Mouse (Mus musculus) CH12.LX (cell line): ENCODE results near the gene Gstm6. TPM values are rescaled to one million over a fixed set of nuclear protein-coding genes. Genes with fewer than 3 reads are reported as not detected.
"Not testable (repeated sequence)": the region's sequence is repeated elsewhere in the genome, so short reads cannot be mapped to it uniquely, and the experiment has no call there.

Source experiments
- DNase-seq: peaks from one replicate; pipeline ENCODE4 v3.0.0-alpha.2; 2013; ENCODE audit errors: extremely low read depth
- H3K27ac ChIP-seq: 2 replicates; pipeline ENCODE4 v1.5.1; 2012; ENCODE audit warnings: low read depth, mild to moderate bottlenecking, control low read depth, moderate library complexity; ENCODE audit not compliant: insufficient read depth
- H3K27me3 ChIP-seq: replicated peaks from 2 replicates; pipeline ENCODE3; 2012; ENCODE audit warnings: inconsistent platforms
- H3K36me3 ChIP-seq, 2 experiments: replicated peaks in 1 of 2; 2 replicates each; pipeline versions ENCODE3 to v1.6.1; 2012; ENCODE audit warnings: inconsistent platforms in 1 of 2, low read length in 1 of 2, mild to moderate bottlenecking in 1 of 2, mixed read lengths in 1 of 2, moderate library complexity in 1 of 2; ENCODE audit not compliant: control insufficient read depth in 1 of 2, insufficient read depth in 1 of 2
- H3K4me1 ChIP-seq, 2 experiments: 2 replicates each; pipeline ENCODE4 v1.6.1; 2012; ENCODE audit warnings: inconsistent platforms in 1 of 2, moderate library complexity in 1 of 2; ENCODE audit not compliant: insufficient read depth in 2 of 2, control insufficient read depth in 1 of 2
- H3K4me2 ChIP-seq: 2 replicates; pipeline ENCODE4 v1.6.1; 2012; ENCODE audit warnings: low read depth, mild to moderate bottlenecking, control low read depth; ENCODE audit not compliant: poor library complexity, insufficient read depth, severe bottlenecking
- H3K4me3 ChIP-seq, 3 experiments: fragments of 150-350 bp in 1 of 3; sonication (generic) in 1 of 3; replicated peaks in 1 of 3; 2 replicates each; pipeline versions ENCODE3 to v1.5.1; 2011 to 2012; ENCODE audit warnings: low read depth in 2 of 3, low read length in 2 of 3, mild to moderate bottlenecking in 2 of 3, moderate library complexity in 2 of 3, control low read depth in 1 of 3, improper control_type of control experiment in 1 of 3, inconsistent platforms in 1 of 3, mixed read lengths in 1 of 3; ENCODE audit not compliant: poor library complexity in 1 of 3
- H3K79me2 ChIP-seq: replicated peaks from 2 replicates; pipeline ENCODE4 v1.6.1; 2012; ENCODE audit warnings: mild to moderate bottlenecking, moderate library complexity; ENCODE audit not compliant: control insufficient read depth, poor library complexity, insufficient read depth, severe bottlenecking; ENCODE audit errors: extremely low read depth
- H3K9ac ChIP-seq: 2 replicates; pipeline ENCODE4 v1.6.1; 2012; ENCODE audit warnings: low read depth, mild to moderate bottlenecking, control low read depth, moderate library complexity; ENCODE audit not compliant: insufficient read depth
- H3K9me3 ChIP-seq: replicated peaks from 2 replicates; pipeline ENCODE3; 2012; ENCODE audit warnings: low read length, inconsistent platforms, mixed read lengths
- BHLHE40 ChIP-seq: IDR thresholded peaks from 2 replicates; pipeline ENCODE4 v1.6.1; 2011; ENCODE audit warnings: mild to moderate bottlenecking, low read depth, low read length, improper control_type of control experiment
- CHD1 ChIP-seq: IDR thresholded peaks from 2 replicates; pipeline ENCODE4 v1.6.1; 2012; ENCODE audit warnings: low read depth, low read length, improper control_type of control experiment, inconsistent platforms
- CHD2 ChIP-seq: IDR thresholded peaks from 2 replicates; pipeline ENCODE4 v1.6.1; 2011; ENCODE audit warnings: low read length, improper control_type of control experiment
- CTCF ChIP-seq, 2 experiments: IDR thresholded peaks in 1 of 2; conservative IDR thresholded peaks in 1 of 2; 2 replicates each; pipeline ENCODE4 v1.5.1; 2011 to 2012; ENCODE audit warnings: low read depth in 2 of 2, low read length in 2 of 2, improper control_type of control experiment in 1 of 2, inconsistent platforms in 1 of 2, mild to moderate bottlenecking in 1 of 2, moderate library complexity in 1 of 2
- E2F4 ChIP-seq: IDR thresholded peaks from 2 replicates; pipeline ENCODE4 v1.6.1; 2011; ENCODE audit warnings: low read depth, low read length, improper control_type of control experiment; ENCODE audit not compliant: insufficient replicate concordance
- ELF1 ChIP-seq: IDR thresholded peaks from 2 replicates; pipeline ENCODE4 v1.6.1; 2014; ENCODE audit warnings: low read depth, mild to moderate bottlenecking, inconsistent platforms, low read length, improper control_type of control experiment
- ETS1 ChIP-seq: conservative IDR thresholded peaks from 2 replicates; pipeline ENCODE4 v1.6.1; 2012; ENCODE audit warnings: low read depth, mild to moderate bottlenecking, inconsistent platforms, low read length, improper control_type of control experiment, moderate library complexity
- GABPA ChIP-seq: IDR thresholded peaks from 2 replicates; pipeline ENCODE4 v1.6.1; 2012; ENCODE audit warnings: low read depth, low read length, improper control_type of control experiment, inconsistent platforms; ENCODE audit not compliant: insufficient replicate concordance
- HCFC1 ChIP-seq: IDR thresholded peaks from 2 replicates; pipeline ENCODE4 v1.6.1; 2012; ENCODE audit warnings: low read depth, mild to moderate bottlenecking, inconsistent platforms, low read length, improper control_type of control experiment
- JUN ChIP-seq: IDR thresholded peaks from 2 replicates; pipeline ENCODE4 v1.6.1; 2011; ENCODE audit warnings: low read depth, mild to moderate bottlenecking, low read length, improper control_type of control experiment, moderate library complexity; ENCODE audit not compliant: insufficient read depth
- MAX ChIP-seq: IDR thresholded peaks from 2 replicates; pipeline ENCODE4 v1.6.1; 2011; ENCODE audit warnings: low read length, improper control_type of control experiment
- MAZ ChIP-seq: IDR thresholded peaks from 2 replicates; pipeline ENCODE4 v1.6.1; 2012; ENCODE audit warnings: low read depth, mild to moderate bottlenecking, inconsistent platforms, low read length, improper control_type of control experiment, moderate library complexity
- MEF2A ChIP-seq: IDR thresholded peaks from 2 replicates; pipeline ENCODE4 v1.6.1; 2014; ENCODE audit warnings: low read depth, mild to moderate bottlenecking, inconsistent platforms, low read length, improper control_type of control experiment, borderline replicate concordance
- MYC ChIP-seq: IDR thresholded peaks from 2 replicates; pipeline ENCODE4 v1.6.1; 2011; ENCODE audit warnings: low read depth, mild to moderate bottlenecking, improper control_type of control experiment, low read length
- NRF1 ChIP-seq: IDR thresholded peaks from 2 replicates; pipeline ENCODE4 v1.6.1; 2014; ENCODE audit warnings: low read depth, mild to moderate bottlenecking, inconsistent platforms, low read length, improper control_type of control experiment, moderate library complexity
- PAX5 ChIP-seq: IDR thresholded peaks from 2 replicates; pipeline ENCODE4 v1.6.1; 2012; ENCODE audit warnings: low read length, inconsistent platforms, mixed read lengths
- POLR2A ChIP-seq: IDR thresholded peaks from 2 replicates; pipeline ENCODE4 v1.6.1; 2011; ENCODE audit warnings: low read depth, mild to moderate bottlenecking, improper control_type of control experiment, low read length
- RAD21 ChIP-seq: IDR thresholded peaks from 2 replicates; pipeline ENCODE4 v1.6.1; 2011; ENCODE audit warnings: low read depth, mild to moderate bottlenecking, low read length, improper control_type of control experiment, moderate library complexity
- SMC3 ChIP-seq: IDR thresholded peaks from 2 replicates; pipeline ENCODE4 v1.6.1; 2011; ENCODE audit warnings: low read depth, low read length, improper control_type of control experiment
- TCF12 ChIP-seq: IDR thresholded peaks from 2 replicates; pipeline ENCODE4 v1.6.1; 2014; ENCODE audit warnings: low read depth, mild to moderate bottlenecking, inconsistent platforms, low read length, improper control_type of control experiment
- UBTF ChIP-seq: IDR thresholded peaks from 2 replicates; pipeline ENCODE4 v1.6.1; 2012; ENCODE audit warnings: low read depth, mild to moderate bottlenecking, inconsistent platforms, low read length, improper control_type of control experiment, moderate library complexity
- USF2 ChIP-seq: conservative IDR thresholded peaks from 2 replicates; pipeline ENCODE4 v1.6.1; 2011; ENCODE audit warnings: low read depth, low read length, improper control_type of control experiment
- ZC3H11A ChIP-seq: IDR thresholded peaks from 2 replicates; pipeline ENCODE4 v1.6.1; 2012; ENCODE audit warnings: low read depth, mild to moderate bottlenecking, inconsistent platforms, low read length, improper control_type of control experiment
- ZMIZ1 ChIP-seq: IDR thresholded peaks from 2 replicates; pipeline ENCODE4 v1.6.1; 2012; ENCODE audit warnings: low read depth, mild to moderate bottlenecking, inconsistent platforms, low read length, improper control_type of control experiment
- dilution Hi-C: fragments of 300-500 bp; cut with MboI; formaldehyde crosslinking; loops from 2 replicates; pipeline ENCODE4 v1.14.3; 2020; ENCODE audit warnings: low sequenced_read_pairs; ENCODE audit not compliant: extremely low pct_unique_long_range_greater_than_20kb, extremely low pct_ligation_motif_present
- in situ Hi-C: fragments of 300-500 bp; cut with MboI; formaldehyde crosslinking; loops from 3 replicates; pipeline ENCODE4 v1.14.3; 2019; ENCODE audit warnings: low sequenced_read_pairs, low pct_ligation_motif_present, low pct_unique_long_range_greater_than_20kb, mixed read lengths
- polyA plus RNA-seq: library from polyadenylated mRNA; unstranded; fragments of >175 nt; gene quantifications from 2 replicates; pipeline ENCODE4 v1.2.1, GENCODE M21; 2012; ENCODE audit warnings: low read depth; ENCODE audit not compliant: insufficient read length
- total RNA-seq, 2 experiments: library from RNA; depleted of rRNA; stranded (reverse); fragments of 300-350 nt in 1 of 2; fragments of >200 nt in 1 of 2; gene quantifications; 2 replicates each; pipeline ENCODE4 v1.2.3; 2012 to 2014

Gene Gstm6
- total RNA-seq (2012; rRNA removed) (0.17 TPM in 1 of 2 replicates, not detected in the other), total RNA-seq (2014; rRNA removed) (0.35 TPM in 1 of 2 replicates, not detected in the other), polyA plus RNA-seq (0.44 TPM in 1 of 2 replicates, not detected in the other)

DNA sequence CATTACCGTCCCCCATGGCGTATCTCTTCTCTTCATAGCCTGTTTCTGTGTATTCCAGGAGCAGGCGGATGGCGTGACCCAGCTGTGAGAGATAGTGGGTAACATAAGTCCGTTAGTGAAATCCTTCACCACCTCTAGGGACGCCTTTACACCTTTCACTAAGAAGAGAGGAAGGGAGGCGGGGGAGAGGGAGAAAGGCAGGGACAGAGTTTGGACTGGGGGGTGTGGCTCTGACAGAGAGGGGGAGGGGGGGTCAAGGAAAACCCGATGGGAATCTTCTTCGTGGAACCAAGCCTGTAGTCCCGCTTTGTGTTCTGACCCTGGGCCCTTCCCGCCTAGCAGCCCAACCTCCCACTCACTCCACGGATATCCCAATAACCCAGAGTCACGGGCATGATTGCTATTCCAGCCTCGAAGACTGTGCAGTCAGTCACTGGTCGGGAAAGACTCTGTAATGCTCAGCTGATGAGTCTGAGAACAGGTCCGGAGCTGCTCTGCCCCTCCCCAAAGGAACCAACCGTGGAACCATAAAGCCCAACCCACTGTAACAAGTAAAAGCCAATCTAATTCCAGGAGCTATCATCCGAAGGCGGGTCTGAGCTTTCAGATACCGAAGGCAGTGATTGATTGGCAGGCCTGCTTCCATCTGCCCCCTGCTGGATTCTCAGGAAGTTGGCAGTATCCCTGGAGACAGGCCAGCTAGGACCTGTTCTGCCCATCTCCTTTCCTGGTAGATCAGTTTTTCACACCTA lies at the start of gene Gstm6:
Gene Gstm6, minus strand, starts transcription at position 511 of the 752 bp plus-strand sequence.
- no peak within 1 kb of the TSS for H3K4me2 ChIP-seq
- H3K79me2 ChIP-seq = no peaks in the 10 kb centered on the region
- in situ Hi-C loops (loop anchor here (5.0 kb wide), 1 partner anchor 124 kb away; no protein-coding TSS in a partner anchor), dilution Hi-C loops (no loop called here)
- no peak within 1 kb of the TSS for H3K27ac ChIP-seq
- peaks cover 3% of the 10 kb centered on the region for H3K9me3 ChIP-seq
- peaks cover 8 to 17% of the 10 kb centered on the region in 2 experiments for H3K4me1 ChIP-seq
- H3K4me3 ChIP-seq = no peak within 1 kb of the TSS
- no peak for DNase-seq
- peaks cover 2% of the 10 kb centered on the region for H3K27me3 ChIP-seq
- no peak within 1 kb of the TSS for H3K9ac ChIP-seq
- TF ChIP-seq PAX5 (no peak), GABPA (no peak), RAD21 (no peak), ELF1 (no peak), CHD2 (no peak), NRF1 (no peak), MAX (no peak), TCF12 (no peak), HCFC1 (no peak), ETS1 (no peak), SMC3 (no peak), ZMIZ1 (no peak), USF2 (no peak), CTCF (conservative IDR thresholded peaks at IDR 0.05 in 1 of 2, IDR thresholded peaks at IDR 0.05 in 1 of 2; ENCODE audit: low read depth in 2 of 2, low read length in 2 of 2) (no peak), JUN (no peak), UBTF (no peak), ZC3H11A (no peak), MYC (no peak), POLR2A (no peak)
- no peaks in the 10 kb centered on the region for H3K36me3 ChIP-seq

DNA sequence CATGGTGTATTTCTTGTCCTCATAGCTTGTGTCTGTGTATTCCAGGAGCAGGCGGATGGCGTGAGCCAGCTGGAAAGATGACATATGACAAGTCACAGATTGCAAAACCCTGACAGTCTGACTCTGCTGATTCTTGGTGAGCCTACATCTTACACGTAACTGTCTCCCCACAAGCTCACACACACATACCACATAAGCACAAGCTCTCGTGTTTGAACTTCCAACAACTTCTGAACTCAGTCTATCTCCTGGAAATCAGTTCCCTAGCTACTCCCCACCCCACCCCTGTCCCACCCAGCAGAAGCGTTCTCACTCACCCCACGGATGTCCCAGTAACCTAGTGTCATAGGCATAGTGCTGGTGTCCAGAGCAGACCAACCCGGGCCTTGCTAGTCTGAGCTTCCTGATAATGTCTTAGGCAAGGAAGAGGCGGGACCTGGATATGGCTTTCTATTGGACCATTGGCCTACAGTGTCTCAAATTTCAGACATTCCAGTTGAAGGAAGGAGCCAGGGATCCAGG lies 42.6 kb upstream of the Gstm6 start, which contains the start of gene Gstm2:
Gene Gstm2, minus strand, starts transcription at position 413 of the 522 bp plus-strand sequence.
- Histone ChIP-seq H3K27ac (no peak within 1 kb of the TSS), H3K79me2 (no peaks in the 10 kb centered on the region), H3K4me3 (no peak within 1 kb of the TSS), H3K4me1 (peaks cover 0 to 5% of the 10 kb centered on the region in 2 experiments; a peak in 1 of 4 replicates), H3K36me3 (no peaks in the 10 kb centered on the region), H3K27me3 (no peaks in the 10 kb centered on the region), H3K4me2 (no peak within 1 kb of the TSS)
- in situ Hi-C loops = no loop called here
- dilution Hi-C loops = no loop called here
- DNase-seq = no peak
- TF ChIP-seq RAD21 (no peak), POLR2A (no peak), MEF2A (no peak), MAZ (no peak), E2F4 (no peak), ZC3H11A (no peak), CHD1 (no peak), BHLHE40 (no peak)
- TF ChIP-seq, all 38 proteins: peak for 0
- Histone ChIP-seq H3K9ac (no peak within 1 kb of the TSS), H3K9me3 (no peaks in the 10 kb centered on the region)

DNA sequence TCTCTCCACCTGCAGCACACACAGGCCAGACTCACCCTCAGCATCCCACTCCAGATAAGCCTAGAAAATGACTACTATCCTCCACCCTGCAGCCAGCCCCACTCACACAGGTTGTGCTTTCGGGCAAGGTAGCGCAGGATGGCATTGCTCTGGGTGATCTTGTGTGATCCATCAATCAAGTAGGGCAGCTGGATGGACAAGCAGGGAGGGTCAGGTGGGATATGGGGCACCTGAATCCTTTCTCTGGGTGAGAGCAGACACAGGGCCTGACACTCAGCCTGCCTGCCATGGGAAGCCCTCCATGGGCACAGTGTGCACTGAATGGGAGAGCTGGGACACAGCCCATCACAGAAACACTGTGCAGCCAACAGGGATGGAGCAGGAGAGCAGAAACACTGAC lies 41.6 kb upstream of the Gstm6 start:
- H3K27me3 ChIP-seq, dilution Hi-C loops, H3K4me2 ChIP-seq, H3K9ac ChIP-seq, H3K27ac ChIP-seq, in situ Hi-C loops, H3K4me1 ChIP-seq, H3K9me3 ChIP-seq, H3K36me3 ChIP-seq, H3K4me3 ChIP-seq, DNase-seq, H3K79me2 ChIP-seq: not testable (repeated sequence)
